Mouse (Mus musculus): ENCODE measurements around the gene Smurf1. TPM values are rescaled to one million over a fixed set of nuclear protein-coding genes. Genes with fewer than 3 reads are reported as not detected.

The Smurf1 gene
- polyA plus RNA-seq, 1 experiment = 19.7 TPM

- no peaks in the 10 kb centered on the region for H3K36me3 ChIP-seq (ENCODE audit: control insufficient read depth, insufficient read depth, low read length, poor library complexity, severe bottlenecking)
- no peaks in the 10 kb centered on the region for H3K9me3 ChIP-seq (replicated peaks; ENCODE audit: control insufficient read depth, insufficient read depth, low read length, poor library complexity, severe bottlenecking)
- peak overlapping the region; percentile 94 for H3K9ac ChIP-seq (ENCODE audit: low read depth, poor library complexity, severe bottlenecking)
- TF ChIP-seq EP300 (IDR thresholded peaks at IDR 0.05; ENCODE audit: insufficient read depth, low read depth, low read length) = no peak
- no peak for TF ChIP-seq CTCF (IDR thresholded peaks at IDR 0.05; ENCODE audit: low read depth, low read length)
- no peak for TF ChIP-seq POLR2A (IDR thresholded peaks at IDR 0.05; ENCODE audit: insufficient read depth, low read length)
- peak overlapping the region; percentile 63 for H3K4me3 ChIP-seq (ENCODE audit: low read depth, low read length)
- no peak overlapping the region; the same call in 1 of the 2 replicates for H3K27ac ChIP-seq (ENCODE audit: insufficient read depth, low read length)
- no peaks in the 10 kb centered on the region for H3K27me3 ChIP-seq (ENCODE audit: control insufficient read depth, insufficient read depth, low read length, poor library complexity, severe bottlenecking)
- peaks cover 2% of the 10 kb centered on the region for H3K4me1 ChIP-seq (ENCODE audit: control insufficient read depth, insufficient read depth, low read length)
These were observed 592 bp downstream of the Smurf1 start for GRCm38 (mm10) chr5:144964872-144965638.

GRCm38 (mm10) chr5:144964465-144964864, 1.2 kb downstream of the Smurf1 start:
- no peaks in the 10 kb centered on the region for H3K36me3 ChIP-seq (ENCODE audit: control insufficient read depth, insufficient read depth, low read length, poor library complexity, severe bottlenecking)
- no peaks in the 10 kb centered on the region for H3K9me3 ChIP-seq (replicated peaks; ENCODE audit: control insufficient read depth, insufficient read depth, low read length, poor library complexity, severe bottlenecking)
- H3K9ac ChIP-seq (ENCODE audit: low read depth, poor library complexity, severe bottlenecking) = 0 out of 2 replicates have a peak overlapping the region, but pooled peaks have one; percentile 3
- TF ChIP-seq EP300 (IDR thresholded peaks at IDR 0.05; ENCODE audit: insufficient read depth, low read depth, low read length) (no peak), CTCF (IDR thresholded peaks at IDR 0.05; ENCODE audit: low read depth, low read length) (no peak), POLR2A (IDR thresholded peaks at IDR 0.05; ENCODE audit: insufficient read depth, low read length) (no peak)
- peak overlapping the region; percentile 63 for H3K4me3 ChIP-seq (ENCODE audit: low read depth, low read length)
- H3K27me3 ChIP-seq (ENCODE audit: control insufficient read depth, insufficient read depth, low read length, poor library complexity, severe bottlenecking) = no peaks in the 10 kb centered on the region
- H3K4me1 ChIP-seq (ENCODE audit: control insufficient read depth, insufficient read depth, low read length) = peaks cover 2% of the 10 kb centered on the region
- peak overlapping the region; percentile 38; the same call in 1 of the 2 replicates for H3K27ac ChIP-seq (ENCODE audit: insufficient read depth, low read length)

- H3K9ac ChIP-seq (ENCODE audit: low read depth, poor library complexity, severe bottlenecking) = no peak overlapping the region
- H3K4me1 ChIP-seq (ENCODE audit: control insufficient read depth, insufficient read depth, low read length) = peaks cover 2% of the 10 kb centered on the region
- peak overlapping the region; percentile 63 for H3K4me3 ChIP-seq (ENCODE audit: low read depth, low read length)
- H3K27ac ChIP-seq (ENCODE audit: insufficient read depth, low read length) = 0 out of 2 replicates have a peak overlapping the region, but pooled peaks have one; percentile 9
- no peaks in the 10 kb centered on the region for H3K9me3 ChIP-seq (replicated peaks; ENCODE audit: control insufficient read depth, insufficient read depth, low read length, poor library complexity, severe bottlenecking)
- no peak for TF ChIP-seq EP300 (IDR thresholded peaks at IDR 0.05; ENCODE audit: insufficient read depth, low read depth, low read length)
- no peak for TF ChIP-seq POLR2A (IDR thresholded peaks at IDR 0.05; ENCODE audit: insufficient read depth, low read length)
- no peak for TF ChIP-seq CTCF (IDR thresholded peaks at IDR 0.05; ENCODE audit: low read depth, low read length)
- no peaks in the 10 kb centered on the region for H3K36me3 ChIP-seq (ENCODE audit: control insufficient read depth, insufficient read depth, low read length, poor library complexity, severe bottlenecking)
- no peaks in the 10 kb centered on the region for H3K27me3 ChIP-seq (ENCODE audit: control insufficient read depth, insufficient read depth, low read length, poor library complexity, severe bottlenecking)
These were observed 1.8 kb downstream of the Smurf1 start for GRCm38 (mm10) chr5:144963817-144964261.

- H3K9me3 ChIP-seq (replicated peaks; ENCODE audit: control insufficient read depth, insufficient read depth, low read length, poor library complexity, severe bottlenecking) = no peaks in the 10 kb centered on the region
- peak overlapping the region; percentile 51 for H3K4me3 ChIP-seq (ENCODE audit: low read depth, low read length)
- no peak overlapping the region for H3K9ac ChIP-seq (ENCODE audit: low read depth, poor library complexity, severe bottlenecking)
- peaks cover 2% of the 10 kb centered on the region for H3K4me1 ChIP-seq (ENCODE audit: control insufficient read depth, insufficient read depth, low read length)
- H3K27me3 ChIP-seq (ENCODE audit: control insufficient read depth, insufficient read depth, low read length, poor library complexity, severe bottlenecking) = no peaks in the 10 kb centered on the region
- 0 out of 2 replicates have a peak overlapping the region, but pooled peaks have one; percentile 9 for H3K27ac ChIP-seq (ENCODE audit: insufficient read depth, low read length)
- TF ChIP-seq POLR2A (IDR thresholded peaks at IDR 0.05; ENCODE audit: insufficient read depth, low read length) (no peak), CTCF (IDR thresholded peaks at IDR 0.05; ENCODE audit: low read depth, low read length) (no peak), EP300 (IDR thresholded peaks at IDR 0.05; ENCODE audit: insufficient read depth, low read depth, low read length) (no peak)
- no peaks in the 10 kb centered on the region for H3K36me3 ChIP-seq (ENCODE audit: control insufficient read depth, insufficient read depth, low read length, poor library complexity, severe bottlenecking)
These were observed 2.2 kb downstream of the Smurf1 start for GRCm38 (mm10) chr5:144963401-144963800.

- Histone ChIP-seq H3K36me3 (ENCODE audit: control insufficient read depth, insufficient read depth, low read length, poor library complexity, severe bottlenecking) (no peaks in the 10 kb centered on the region), H3K4me1 (ENCODE audit: control insufficient read depth, insufficient read depth, low read length) (no peaks in the 10 kb centered on the region), H3K4me3 (ENCODE audit: low read depth, low read length) (no peak overlapping the region), H3K27me3 (ENCODE audit: control insufficient read depth, insufficient read depth, low read length, poor library complexity, severe bottlenecking) (no peaks in the 10 kb centered on the region), H3K9ac (ENCODE audit: low read depth, poor library complexity, severe bottlenecking) (no peak overlapping the region), H3K9me3 (replicated peaks; ENCODE audit: control insufficient read depth, insufficient read depth, low read length, poor library complexity, severe bottlenecking) (no peaks in the 10 kb centered on the region), H3K27ac (ENCODE audit: insufficient read depth, low read length) (no peak overlapping the region)
- TF ChIP-seq CTCF (IDR thresholded peaks at IDR 0.05; ENCODE audit: low read depth, low read length) = no peak
- no peak for TF ChIP-seq POLR2A (IDR thresholded peaks at IDR 0.05; ENCODE audit: insufficient read depth, low read length)
These were observed 7.4 kb downstream of the Smurf1 start for GRCm38 (mm10) chr5:144958271-144958670.

GRCm38 (mm10) chr5:144954432-144954831, 11.2 kb downstream of the Smurf1 start:
- H3K27ac ChIP-seq (ENCODE audit: insufficient read depth, low read length) = no peak overlapping the region
- H3K4me1 ChIP-seq (ENCODE audit: control insufficient read depth, insufficient read depth, low read length) = no peaks in the 10 kb centered on the region
- H3K9ac ChIP-seq (ENCODE audit: low read depth, poor library complexity, severe bottlenecking) = no peak overlapping the region
- no peak overlapping the region for H3K4me3 ChIP-seq (ENCODE audit: low read depth, low read length)
- no peaks in the 10 kb centered on the region for H3K9me3 ChIP-seq (replicated peaks; ENCODE audit: control insufficient read depth, insufficient read depth, low read length, poor library complexity, severe bottlenecking)
- H3K36me3 ChIP-seq (ENCODE audit: control insufficient read depth, insufficient read depth, low read length, poor library complexity, severe bottlenecking) = no peaks in the 10 kb centered on the region
- TF ChIP-seq CTCF (IDR thresholded peaks at IDR 0.05; ENCODE audit: low read depth, low read length) (no peak), EP300 (IDR thresholded peaks at IDR 0.05; ENCODE audit: insufficient read depth, low read depth, low read length) (no peak), POLR2A (IDR thresholded peaks at IDR 0.05; ENCODE audit: insufficient read depth, low read length) (no peak)
- H3K27me3 ChIP-seq (ENCODE audit: control insufficient read depth, insufficient read depth, low read length, poor library complexity, severe bottlenecking) = no peaks in the 10 kb centered on the region

Measured in ES-Bruce4 (cell line).